Mouse (Mus musculus): Measurements from ENCODE around the gene Lgals9. TPM values are rescaled to one million over a fixed set of nuclear protein-coding genes. Genes with fewer than 3 reads are reported as not detected.
"Not testable (repeated sequence)": the region's sequence is repeated elsewhere in the genome, so short reads cannot be mapped to it uniquely, and the experiment has no call there.

Lgals9 gene
- polyA plus RNA-seq, 1 experiment from 2014 or later = 6.7 TPM

- Histone ChIP-seq H3K9ac (ENCODE audit: low read length) (no peak overlapping the region), H3K4me3 (ENCODE audit: low read depth, low read length) (no peak overlapping the region), H3K36me3 (ENCODE audit: control insufficient read depth, insufficient read depth, low read length) (no peaks in the 10 kb centered on the region), H3K4me1 (ENCODE audit: control insufficient read depth, insufficient read depth, low read length) (no peaks in the 10 kb centered on the region), H3K4me2 (no peak overlapping the region), H3K27ac (ENCODE audit: low read depth, low read length) (no peak overlapping the region), H3K9me3 (ENCODE audit: control insufficient read depth, low read length) (no peaks in the 10 kb centered on the region), H3K27me3 (ENCODE audit: control insufficient read depth, insufficient read depth, low read length) (no peaks in the 10 kb centered on the region)
- DNase-seq (ENCODE audit: low spot score, missing footprints) (no peak), ATAC-seq (ENCODE audit: low FRiP score) (no peak)
- 72% methylated on average over 5 of the region's 5 CpGs for WGBS
Measured at GRCm38 (mm10) chr11:79002551-79002951, 17.8 kb upstream of the Lgals9 start.

DNA sequence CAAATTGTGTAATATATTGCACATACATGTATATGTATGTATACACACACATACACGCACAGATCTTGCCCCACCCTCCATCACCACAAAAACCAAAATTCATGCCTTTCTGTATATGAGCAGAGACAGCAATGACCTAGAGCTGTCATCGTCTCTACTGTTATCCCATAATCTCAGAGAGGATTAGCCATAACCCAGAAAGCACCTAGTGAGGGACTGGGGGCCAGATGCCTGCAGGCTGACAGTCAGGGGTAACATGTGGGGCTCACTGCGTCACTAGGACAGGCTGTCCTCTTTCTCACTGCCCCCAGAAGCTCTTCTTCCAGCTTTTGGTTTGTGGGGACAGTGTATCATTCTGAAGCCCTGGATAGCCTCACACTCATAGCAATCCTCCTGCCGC is 17.1 kb upstream of the Lgals9 start:
- Histone ChIP-seq H3K4me2 (no peak overlapping the region), H3K4me1 (ENCODE audit: control insufficient read depth, insufficient read depth, low read length) (no peaks in the 10 kb centered on the region), H3K27ac (ENCODE audit: low read depth, low read length) (no peak overlapping the region), H3K9me3 (ENCODE audit: control insufficient read depth, low read length) (no peaks in the 10 kb centered on the region; the same call in 1 of the 2 replicates), H3K9ac (ENCODE audit: low read length) (no peak overlapping the region), H3K4me3 (ENCODE audit: low read depth, low read length) (no peak overlapping the region), H3K36me3 (ENCODE audit: control insufficient read depth, insufficient read depth, low read length) (no peaks in the 10 kb centered on the region), H3K27me3 (ENCODE audit: control insufficient read depth, insufficient read depth, low read length) (no peaks in the 10 kb centered on the region)
- WGBS = 85% methylated on average over 4 of the region's 4 CpGs
- no peak for DNase-seq (ENCODE audit: low spot score, missing footprints)
- ATAC-seq (ENCODE audit: low FRiP score) = no peak

DNA sequence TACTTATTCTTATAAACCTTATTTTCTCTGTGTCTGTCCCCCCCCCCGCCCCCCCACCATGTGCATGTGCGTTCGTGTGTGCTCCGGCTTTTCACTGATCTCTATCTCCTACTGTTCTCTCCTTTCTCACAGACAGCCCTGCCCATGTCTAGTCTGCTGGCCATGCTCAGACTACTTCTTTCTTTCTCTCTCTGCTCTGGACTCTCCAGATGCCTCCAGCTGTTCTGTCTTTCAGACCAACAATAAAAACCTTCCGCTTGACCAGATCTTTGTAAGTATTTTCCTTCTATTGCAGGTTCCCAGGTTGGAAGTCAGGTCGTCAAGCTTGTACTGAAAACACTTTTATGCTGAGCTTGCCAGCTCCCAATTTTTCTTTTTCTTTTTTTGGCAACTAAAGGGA is 14.4 kb upstream of the Lgals9 start:
- Histone ChIP-seq H3K36me3 (ENCODE audit: control insufficient read depth, insufficient read depth, low read length) (no peaks in the 10 kb centered on the region), H3K4me1 (ENCODE audit: control insufficient read depth, insufficient read depth, low read length) (no peaks in the 10 kb centered on the region), H3K9ac (ENCODE audit: low read length) (no peak overlapping the region), H3K27ac (ENCODE audit: low read depth, low read length) (no peak overlapping the region), H3K27me3 (ENCODE audit: control insufficient read depth, insufficient read depth, low read length) (no peaks in the 10 kb centered on the region), H3K4me3 (ENCODE audit: low read depth, low read length) (no peak overlapping the region), H3K9me3 (ENCODE audit: control insufficient read depth, low read length) (no peaks in the 10 kb centered on the region; the same call in 1 of the 2 replicates), H3K4me2 (no peak overlapping the region)
- 47% methylated on average over 6 of the region's 6 CpGs for WGBS
- no peak for DNase-seq (ENCODE audit: low spot score, missing footprints)
- no peak for ATAC-seq (ENCODE audit: low FRiP score)

DNA sequence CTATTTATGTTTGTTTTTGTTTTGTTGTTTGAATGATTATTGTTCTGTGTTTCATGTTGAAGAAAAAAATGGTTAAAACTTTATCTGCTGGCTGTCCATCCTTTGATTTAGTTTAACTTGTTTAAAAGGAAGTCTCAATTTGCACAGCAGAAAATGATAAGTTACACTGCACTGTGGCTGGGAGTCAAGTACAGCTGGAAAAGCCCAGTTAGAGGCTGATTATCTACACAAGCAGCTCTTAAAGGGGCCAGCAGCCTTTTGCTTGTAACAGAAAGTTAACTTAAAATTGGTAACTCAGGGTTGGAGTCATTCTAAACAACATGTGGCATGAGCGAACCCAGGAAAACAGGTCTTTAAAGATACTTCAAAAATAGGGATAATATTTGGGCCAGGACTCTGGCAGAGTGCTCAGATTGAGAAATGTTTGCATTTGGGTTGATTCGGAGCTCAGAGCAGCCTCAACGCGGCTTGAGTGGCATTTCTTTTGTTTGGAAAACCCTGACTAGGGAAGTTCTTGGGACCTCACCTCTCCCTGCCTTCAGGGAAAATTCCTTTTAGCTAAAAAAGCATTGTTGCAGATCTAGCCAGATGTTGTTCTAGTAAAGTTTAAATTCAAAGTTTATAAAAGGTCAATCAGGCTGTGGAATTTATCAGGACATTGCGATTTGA is 6.3 kb upstream of the Lgals9 start:
- not testable (repeated sequence) for H3K27me3 ChIP-seq (ENCODE audit: control insufficient read depth, insufficient read depth, low read length); H3K36me3 ChIP-seq (ENCODE audit: control insufficient read depth, insufficient read depth, low read length); H3K9me3 ChIP-seq (ENCODE audit: control insufficient read depth, low read length); ATAC-seq (ENCODE audit: low FRiP score); H3K4me1 ChIP-seq (ENCODE audit: control insufficient read depth, insufficient read depth, low read length); H3K4me2 ChIP-seq; H3K9ac ChIP-seq (ENCODE audit: low read length); H3K27ac ChIP-seq (ENCODE audit: low read depth, low read length); H3K4me3 ChIP-seq (ENCODE audit: low read depth, low read length)
- 73% methylated on average over 5 of the region's 5 CpGs for WGBS
- peak; percentile 37 for DNase-seq (ENCODE audit: low spot score, missing footprints)

- ATAC-seq (ENCODE audit: low FRiP score) = no peak
- WGBS = 91% methylated on average over 9 of the region's 9 CpGs
Measured at GRCm38 (mm10) chr11:78990096-78990495, 5.3 kb upstream of the Lgals9 start.

GRCm38 (mm10) chr11:78989206-78989605 is 4.5 kb upstream of the Lgals9 start:
- not testable (repeated sequence) for H3K9ac ChIP-seq (ENCODE audit: low read length); H3K4me3 ChIP-seq (ENCODE audit: low read depth, low read length); ATAC-seq (ENCODE audit: low FRiP score); H3K27ac ChIP-seq (ENCODE audit: low read depth, low read length); H3K4me2 ChIP-seq; H3K36me3 ChIP-seq (ENCODE audit: control insufficient read depth, insufficient read depth, low read length); H3K9me3 ChIP-seq (ENCODE audit: control insufficient read depth, low read length); H3K4me1 ChIP-seq (ENCODE audit: control insufficient read depth, insufficient read depth, low read length); DNase-seq (ENCODE audit: low spot score, missing footprints); H3K27me3 ChIP-seq (ENCODE audit: control insufficient read depth, insufficient read depth, low read length)
- 89% methylated on average over 11 of the region's 11 CpGs for WGBS

More at GRCm38 (mm10) chr11:78990096-78990495, 5.3 kb upstream of the Lgals9 start:
- no peak overlapping the region for H3K4me2 ChIP-seq
- H3K4me3 ChIP-seq (ENCODE audit: low read depth, low read length) = no peak overlapping the region
- H3K27me3 ChIP-seq (ENCODE audit: control insufficient read depth, insufficient read depth, low read length) = no peaks in the 10 kb centered on the region
- H3K27ac ChIP-seq (ENCODE audit: low read depth, low read length) = no peak overlapping the region
- H3K36me3 ChIP-seq (ENCODE audit: control insufficient read depth, insufficient read depth, low read length) = no peaks in the 10 kb centered on the region
- no peak overlapping the region for H3K9ac ChIP-seq (ENCODE audit: low read length)
- no peaks in the 10 kb centered on the region for H3K4me1 ChIP-seq (ENCODE audit: control insufficient read depth, insufficient read depth, low read length)
- H3K9me3 ChIP-seq (ENCODE audit: control insufficient read depth, low read length) = no peaks in the 10 kb centered on the region
- DNase-seq (ENCODE audit: low spot score, missing footprints) = peak; percentile 57

DNA sequence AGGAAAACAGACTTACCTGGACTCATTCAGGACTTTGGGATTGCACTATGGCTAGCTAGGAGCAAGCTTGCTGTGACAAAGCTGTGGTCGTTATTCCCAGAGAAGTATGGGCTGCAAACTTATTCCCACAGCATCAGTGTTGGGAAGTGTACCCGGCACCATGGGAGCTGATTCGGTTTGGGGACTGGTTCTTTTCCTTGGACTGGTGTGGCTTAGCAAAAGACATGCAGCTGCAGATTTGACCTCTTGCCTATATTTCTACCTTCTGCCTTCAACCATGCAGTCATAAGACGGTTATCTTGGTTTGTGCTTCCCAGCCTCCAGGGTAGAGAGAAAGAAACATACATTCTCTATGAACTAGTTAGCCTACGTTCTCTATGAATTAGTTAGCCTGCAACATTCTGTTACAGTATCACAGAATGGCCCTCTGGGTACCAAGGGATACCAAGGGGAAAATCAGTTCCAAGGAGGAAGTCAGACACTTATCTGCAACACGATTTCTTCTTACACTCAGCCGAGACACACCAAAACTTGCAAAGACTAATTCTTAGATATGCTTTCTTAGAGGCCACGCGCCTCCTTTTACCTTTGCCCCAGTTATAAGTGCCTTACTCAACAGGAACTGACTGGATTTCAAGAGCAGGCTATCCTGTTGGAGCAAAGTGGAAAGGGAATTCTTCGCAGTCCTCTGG is 1.7 kb upstream of the Lgals9 start:
- ATAC-seq (ENCODE audit: low FRiP score) (no peak), DNase-seq (ENCODE audit: low spot score, missing footprints) (no peak)
- Histone ChIP-seq H3K4me2 (no peak overlapping the region), H3K9me3 (ENCODE audit: control insufficient read depth, low read length) (no peaks in the 10 kb centered on the region), H3K4me3 (ENCODE audit: low read depth, low read length) (no peak overlapping the region), H3K27me3 (ENCODE audit: control insufficient read depth, insufficient read depth, low read length) (no peaks in the 10 kb centered on the region), H3K9ac (ENCODE audit: low read length) (no peak overlapping the region), H3K4me1 (ENCODE audit: control insufficient read depth, insufficient read depth, low read length) (no peaks in the 10 kb centered on the region), H3K36me3 (ENCODE audit: control insufficient read depth, insufficient read depth, low read length) (no peaks in the 10 kb centered on the region), H3K27ac (ENCODE audit: low read depth, low read length) (no peak overlapping the region)
- WGBS = 90% methylated on average over 10 of the region's 10 CpGs

- Histone ChIP-seq H3K36me3 (ENCODE audit: control insufficient read depth, insufficient read depth, low read length) (no peaks in the 10 kb centered on the region), H3K4me2 (no peak overlapping the region), H3K27ac (ENCODE audit: low read depth, low read length) (no peak overlapping the region), H3K4me1 (ENCODE audit: control insufficient read depth, insufficient read depth, low read length) (no peaks in the 10 kb centered on the region), H3K9me3 (ENCODE audit: control insufficient read depth, low read length) (no peaks in the 10 kb centered on the region), H3K27me3 (ENCODE audit: control insufficient read depth, insufficient read depth, low read length) (no peaks in the 10 kb centered on the region), H3K4me3 (ENCODE audit: low read depth, low read length) (no peak overlapping the region), H3K9ac (ENCODE audit: low read length) (no peak overlapping the region)
- ATAC-seq (ENCODE audit: low FRiP score) = no peak
- DNase-seq (ENCODE audit: low spot score, missing footprints) = peak; percentile 41
Measured at GRCm38 (mm10) chr11:78985505-78985904, 759 bp upstream of the Lgals9 start.

GRCm38 (mm10) chr11:78983539-78983938 is 1.2 kb downstream of the Lgals9 start:
- 82% methylated on average over 7 of the region's 7 CpGs for WGBS
- no peak for ATAC-seq (ENCODE audit: low FRiP score)

More at GRCm38 (mm10) chr11:78983539-78983938, 1.2 kb downstream of the Lgals9 start:
- Histone ChIP-seq H3K4me2 (no peak overlapping the region), H3K9ac (ENCODE audit: low read length) (no peak overlapping the region), H3K27me3 (ENCODE audit: control insufficient read depth, insufficient read depth, low read length) (no peaks in the 10 kb centered on the region), H3K9me3 (ENCODE audit: control insufficient read depth, low read length) (no peaks in the 10 kb centered on the region), H3K27ac (ENCODE audit: low read depth, low read length) (no peak overlapping the region), H3K4me3 (ENCODE audit: low read depth, low read length) (no peak overlapping the region), H3K36me3 (ENCODE audit: control insufficient read depth, insufficient read depth, low read length) (no peaks in the 10 kb centered on the region), H3K4me1 (ENCODE audit: control insufficient read depth, insufficient read depth, low read length) (no peaks in the 10 kb centered on the region)
- DNase-seq (ENCODE audit: low spot score, missing footprints) = peak; percentile 45

Measured in midbrain, embryonic 11.5 days (tissue).